26 mouse cellular contexts compared by ENCODE assay signal in genomic region chr3:83025036-83025435, GRCm38 (mm10). TPM values are rescaled to one million over a fixed set of nuclear protein-coding genes. Genes with fewer than 3 reads are reported as not detected.
DNase-seq lines count a peak whose midpoint lies in the region; ATAC-seq and TF ChIP-seq lines count a peak whose summit lies in the region.
"Had no signal": no experiment of that assay in that cellular context is flagged by ENCODE, and none has a peak within 500 bp of the region (broad histone marks: within the 10 kb centered on the region; RNA-seq: fewer than 3 reads in every experiment).

No protein-coding gene starts in this region.

- H3K4me3 ChIP-seq in liver, adult 2 months (ENCODE audit: insufficient read depth, low read depth, low read length), result no peak overlapping the region
- H3K4me3 ChIP-seq in liver, embryonic 11.5 days (ENCODE audit: low read depth, low read length), result no peak overlapping the region
- H3K4me3 ChIP-seq: embryonic facial prominence, embryonic 13.5 days; forebrain, embryonic 12.5 days; gastrocnemius, adult 2 months; heart, embryonic 10.5 days; hindbrain, embryonic 13.5 days had no signal

- H3K79me2 ChIP-seq in liver, adult 2 months (ENCODE audit: control insufficient read depth, insufficient read depth, low read length), result no peaks in the 10 kb centered on the region; the same call in 1 of the 2 replicates

- 72% methylated on average over 6 of the region's 6 CpGs for WGBS in liver, adult 2 months
- WGBS in liver, embryonic 11.5 days, result 81% methylated on average over 6 of the region's 6 CpGs

- H3K27ac ChIP-seq in liver, adult 2 months (replicated peaks; ENCODE audit: insufficient read depth, low read depth, low read length), result peak overlapping the region; percentile 73
- no peak overlapping the region for H3K27ac ChIP-seq in liver, embryonic 11.5 days (ENCODE audit: low read depth, low read length)
- H3K27ac ChIP-seq: embryonic facial prominence, embryonic 13.5 days; forebrain, embryonic 12.5 days; gastrocnemius, adult 2 months; heart, embryonic 10.5 days; hindbrain, embryonic 13.5 days; hindbrain, postnatal 0 days had no signal

- TF ChIP-seq CTCF in liver, adult 2 months (IDR thresholded peaks at IDR 0.05; ENCODE audit: low read depth, low read length), result no peak

- no peak overlapping the region for H3K4me2 ChIP-seq in liver, embryonic 11.5 days
- H3K4me2 ChIP-seq: embryonic facial prominence, embryonic 13.5 days; forebrain, embryonic 12.5 days; hindbrain, embryonic 13.5 days had no signal

- ATAC-seq in frontal cortex, adult (ENCODE audit: low TSS enrichment), result peak; percentile 41; the same call in 1 of the 2 replicates
- ATAC-seq in liver, embryonic 11.5 days (replicated peaks; ENCODE audit: low FRiP score), result no peak
- ATAC-seq: CD4-positive, CD25-positive, alpha-beta regulatory T cell, adult 4 months; forebrain, embryonic 16.5 days; hindbrain, postnatal 0 days had no signal

- DNase-seq in frontal cortex, postnatal 14 days (ENCODE audit: low spot score in 2 of 2), result no peak
- DNase-seq in liver, adult 2 months (ENCODE audit: extremely low read depth, low read depth, low spot score), result no peak
- no peak for DNase-seq in liver, embryonic 11.5 days (ENCODE audit: low spot score)
- DNase-seq in brain, adult 2 months (ENCODE audit: low read depth, low spot score), result peak; percentile 67
- DNase-seq in telencephalon, adult 2 months (ENCODE audit: low read depth, low spot score), result peak; percentile 22
- no peak for DNase-seq in adrenal gland, adult 8-10 months
- DNase-seq: adrenal gland, postnatal 10 days; B cell, adult 2 months; cerebellum, adult 11-12 months; cerebellum, adult 9-10 months; cerebellum, postnatal 25 days; gastrocnemius, adult 2 months; gastrocnemius, postnatal 25 days; heart, postnatal 10 days; heart, postnatal 4 days had no signal

- no peak overlapping the region for H3K9ac ChIP-seq in liver, adult 2 months (ENCODE audit: low read depth, low read length)
- H3K9ac ChIP-seq in liver, embryonic 11.5 days (ENCODE audit: low read depth, low read length), result no peak overlapping the region
- H3K9ac ChIP-seq: embryonic facial prominence, embryonic 13.5 days; forebrain, embryonic 12.5 days; hindbrain, embryonic 13.5 days had no signal

- H3K9me3 ChIP-seq in liver, embryonic 11.5 days (ENCODE audit: control insufficient read depth, low read length), result no peaks in the 10 kb centered on the region
- H3K9me3 ChIP-seq: embryonic facial prominence, embryonic 13.5 days; forebrain, embryonic 12.5 days; G1E; heart, embryonic 10.5 days; hindbrain, embryonic 13.5 days had no signal

- TF ChIP-seq POLR2A in liver, adult 2 months (IDR thresholded peaks at IDR 0.05; ENCODE audit: extremely low read depth, insufficient read depth, low read length), result no peak

- peaks cover 26% of the 10 kb centered on the region for H3K36me3 ChIP-seq in liver, adult 2 months (ENCODE audit: control insufficient read depth, insufficient read depth, low read length)
- no peaks in the 10 kb centered on the region for H3K36me3 ChIP-seq in liver, embryonic 11.5 days (ENCODE audit: control insufficient read depth, insufficient read depth, low read length)
- H3K36me3 ChIP-seq: embryonic facial prominence, embryonic 13.5 days; forebrain, embryonic 12.5 days; G1E; heart, embryonic 10.5 days; hindbrain, embryonic 13.5 days had no signal

- no peaks in the 10 kb centered on the region for H3K27me3 ChIP-seq in liver, adult 2 months (ENCODE audit: control insufficient read depth, insufficient read depth, low read length)
- H3K27me3 ChIP-seq in liver, embryonic 11.5 days (replicated peaks; ENCODE audit: control insufficient read depth, insufficient read depth, low read length), result no peaks in the 10 kb centered on the region
- H3K27me3 ChIP-seq: embryonic facial prominence, embryonic 13.5 days; forebrain, embryonic 12.5 days; hindbrain, embryonic 13.5 days had no signal

- peaks cover 29% of the 10 kb centered on the region for H3K4me1 ChIP-seq in liver, adult 2 months (ENCODE audit: control insufficient read depth, insufficient read depth, low read length)
- H3K4me1 ChIP-seq in liver, embryonic 11.5 days (replicated peaks; ENCODE audit: control insufficient read depth, insufficient read depth, low read length), result no peaks in the 10 kb centered on the region
- H3K4me1 ChIP-seq: embryonic facial prominence, embryonic 13.5 days; forebrain, embryonic 12.5 days; heart, embryonic 10.5 days; hindbrain, embryonic 13.5 days had no signal

RNA-seq across cellular contexts. Expression of gene Fga, which starts 0.8 kb away (rescaled TPM):
- 3,320 and 3,369 TPM in 2 replicates for total RNA-seq in liver, adult 2 months (2014; rRNA removed)
- polyA plus RNA-seq in liver, adult 2 months (2012; rRNA removed), result 877 and 984 TPM in 2 replicates
- 161 and 182 TPM in 2 replicates for polyA plus RNA-seq in liver, embryonic 11.5 days (2014; fragmentation: Nextera tagmentation; extraction: Ambion mirVana)
- 1 to 10 TPM in 1 of 4 experiments, under 1 TPM in 1, not detected in 2; 0.93 to 1.6 TPM for total RNA-seq in adrenal gland, adult 8-10 months (2022)
- total RNA-seq: gastrocnemius, adult 2 months; gastrocnemius, postnatal 25 days; granulocyte monocyte progenitor cell, adult 5-6 weeks; hindbrain, postnatal 0 days had no signal
- polyA plus RNA-seq: CD4-positive, CD25-positive, alpha-beta regulatory T cell, adult 4 months; embryonic facial prominence, embryonic 13.5 days; forebrain, embryonic 12.5 days; G1E; heart, embryonic 14.5 days; hindbrain, embryonic 13.5 days; hindbrain, postnatal 0 days had no signal

RNA-seq across cellular contexts. Expression of gene Fgg, which starts 17.5 kb away (rescaled TPM):
- 3,843 and 4,358 TPM in 2 replicates for total RNA-seq in liver, adult 2 months (2014; rRNA removed)
- 2,564 and 2,816 TPM in 2 replicates for polyA plus RNA-seq in liver, adult 2 months (2012; rRNA removed)
- polyA plus RNA-seq in liver, embryonic 11.5 days (2014; fragmentation: Nextera tagmentation; extraction: Ambion mirVana), result 178 and 182 TPM in 2 replicates
- total RNA-seq in adrenal gland, adult 8-10 months (2022), result 1 to 10 TPM in 1 of 4 experiments, under 1 TPM in 2, not detected in 1; 0.21 to 1.2 (median 0.67) TPM
- total RNA-seq: gastrocnemius, adult 2 months; gastrocnemius, postnatal 25 days; granulocyte monocyte progenitor cell, adult 5-6 weeks; heart, postnatal 10 days; hindbrain, postnatal 0 days had no signal
- polyA plus RNA-seq: CD4-positive, CD25-positive, alpha-beta regulatory T cell, adult 4 months; embryonic facial prominence, embryonic 13.5 days; forebrain, embryonic 12.5 days; G1E; heart, embryonic 14.5 days; hindbrain, embryonic 13.5 days had no signal

RNA-seq across cellular contexts. Expression of gene Fgb, which starts 24.6 kb away (rescaled TPM):
- 2,420 and 2,798 TPM in 2 replicates for total RNA-seq in liver, adult 2 months (2014; rRNA removed)
- 918 and 923 TPM in 2 replicates for polyA plus RNA-seq in liver, adult 2 months (2012; rRNA removed)
- polyA plus RNA-seq in liver, embryonic 11.5 days (2014; fragmentation: Nextera tagmentation; extraction: Ambion mirVana), result 176 and 188 TPM in 2 replicates
- total RNA-seq in adrenal gland, adult 8-10 months (2022), result under 1 TPM in 3 of 4 experiments, not detected in 1; 0.10 to 0.46 (median 0.26) TPM
- total RNA-seq: gastrocnemius, adult 2 months; gastrocnemius, postnatal 25 days; granulocyte monocyte progenitor cell, adult 5-6 weeks; hindbrain, postnatal 0 days had no signal
- polyA plus RNA-seq: CD4-positive, CD25-positive, alpha-beta regulatory T cell, adult 4 months; embryonic facial prominence, embryonic 13.5 days; forebrain, embryonic 12.5 days; G1E; hindbrain, embryonic 13.5 days; hindbrain, postnatal 0 days had no signal

RNA-seq across cellular contexts. Expression of gene Plrg1, which starts 30.3 kb away (rescaled TPM):
- 34.1 and 35.1 TPM in 2 replicates for total RNA-seq in liver, adult 2 months (2014; rRNA removed)
- 20.7 and 21.8 TPM in 2 replicates for polyA plus RNA-seq in liver, adult 2 months (2012; rRNA removed)
- 92.7 and 103 TPM in 2 replicates for polyA plus RNA-seq in liver, embryonic 11.5 days (2014; fragmentation: Nextera tagmentation; extraction: Ambion mirVana)
- total RNA-seq in adrenal gland, adult 8-10 months (2022), result 10 to 100 TPM; 46.5 to 54.5 (median 49.4) TPM

Comparison
In these comparisons a context has a peak if more than half of its experiments do, and no peak if none do; other contexts are left out.
1. DNase-seq: peak in brain, adult 2 months (single experiment) and telencephalon, adult 2 months (single experiment); none in frontal cortex, postnatal 14 days (0 of 2), liver, adult 2 months (single experiment), liver, embryonic 11.5 days (single experiment) and adrenal gland, adult 8-10 months (single experiment).
2. RNA of gene Fga, which starts 0.8 kb away (total RNA-seq): 3,320 to 3,369 TPM in liver, adult 2 months; 0.93 to 1.6 TPM in adrenal gland, adult 8-10 months; every median in the first group is over 1,000 times any median in the second.
3. RNA of gene Fgg, which starts 17.5 kb away (total RNA-seq): 3,843 to 4,358 TPM in liver, adult 2 months; 0.21 to 1.2 TPM in adrenal gland, adult 8-10 months; every median in the first group is over 1,000 times any median in the second.
4. RNA of gene Fgb, which starts 24.6 kb away (total RNA-seq): 2,420 to 2,798 TPM in liver, adult 2 months; 0.10 to 0.46 TPM in adrenal gland, adult 8-10 months; every median in the first group is over 1,000 times any median in the second.